Mouse (Mus musculus) forebrain, embryonic 16.5 days (tissue): ENCODE measurements around the gene Psg27. TPM values are rescaled to one million over a fixed set of nuclear protein-coding genes. Genes with fewer than 3 reads are reported as not detected.
"Not testable (repeated sequence)": the region's sequence is repeated elsewhere in the genome, so short reads cannot be mapped to it uniquely, and the experiment has no call there.

Source experiments
- ATAC-seq: fragments of 200-750 bp; cut with Nextera tagmentation; 2 replicates; pipeline ENCODE4 v1.8.0; 2017; ENCODE audit warnings: mild to moderate bottlenecking, moderate library complexity
- H3K27ac ChIP-seq: fragments of 300-500 bp; sonication (generic); 2 replicates; pipeline ENCODE4 v1.5.1; 2014; ENCODE audit warnings: low read length, control low read depth
- H3K27me3 ChIP-seq: fragments of 300-500 bp; sonication (generic); replicated peaks from 2 replicates; pipeline ENCODE4 v1.6.1; 2014; ENCODE audit warnings: low read length; ENCODE audit not compliant: control insufficient read depth, insufficient read depth
- H3K36me3 ChIP-seq: fragments of 300-500 bp; sonication (generic); 2 replicates; pipeline ENCODE4 v1.6.1; 2014; ENCODE audit not compliant: control insufficient read depth, insufficient read depth
- H3K4me1 ChIP-seq: fragments of 300-500 bp; sonication (generic); replicated peaks from 2 replicates; pipeline ENCODE4 v1.6.1; 2014; ENCODE audit warnings: low read length; ENCODE audit not compliant: control insufficient read depth, insufficient read depth
- H3K4me2 ChIP-seq: fragments of 300-500 bp; sonication (generic); 2 replicates; pipeline ENCODE4 v1.6.1; 2014; ENCODE audit warnings: mild to moderate bottlenecking, low read length, control low read depth
- H3K4me3 ChIP-seq: fragments of 300-500 bp; sonication (generic); replicated peaks from 2 replicates; pipeline ENCODE4 v1.5.1; 2014; ENCODE audit warnings: mild to moderate bottlenecking, low read length, control low read depth
- H3K9ac ChIP-seq: fragments of 300-500 bp; sonication (generic); replicated peaks from 2 replicates; pipeline ENCODE4 v1.6.1; 2014; ENCODE audit warnings: low read depth, low read length, control low read depth
- H3K9me3 ChIP-seq: fragments of 300-500 bp; sonication (generic); 2 replicates; pipeline ENCODE4 v1.6.1; 2016; ENCODE audit warnings: low read length; ENCODE audit not compliant: control insufficient read depth
- WGBS: fragments of 180-500 bp; shearing (Covaris S2); extraction: QIAGEN DNeasy Blood & Tissue Kit; methylation state at CpG from one replicate; pipeline ENCODE4 v1.1.7; 2014; 5-methylcytosine and 5-hydroxymethylcytosine counted together
- polyA plus RNA-seq: library from polyadenylated mRNA; unstranded; fragments of >200 nt; fragmentation: Nextera tagmentation; extraction: Ambion mirVana; gene quantifications from 2 replicates; pipeline ENCODE4 v1.2.1, GENCODE M21; 2015

Psg27 gene
- polyA plus RNA-seq: not detected in 2 replicates

DNA sequence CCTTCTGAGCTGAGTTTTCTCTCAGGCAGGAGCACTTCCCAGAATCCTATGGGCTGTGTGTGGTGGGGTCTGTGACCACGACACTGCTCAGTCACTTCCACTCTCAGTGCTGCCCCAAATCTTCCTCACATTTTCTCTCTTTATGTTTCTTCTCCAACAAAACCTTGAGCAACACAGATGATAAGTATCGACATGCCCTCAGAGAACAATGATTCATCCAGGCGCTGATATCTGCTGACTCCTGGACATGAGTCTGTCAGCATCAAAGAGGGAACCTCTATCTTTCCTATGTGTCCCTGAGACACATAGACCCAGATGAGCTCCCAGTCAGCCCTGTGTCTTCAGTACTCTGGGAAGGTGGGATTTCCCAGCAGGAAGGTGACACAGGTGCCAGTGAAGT lies at the start of gene Psg27:
Gene Psg27, minus strand, starts transcription at position 101 of the 400 bp plus-strand sequence.
- WGBS: 86% methylated on average over 3 of the region's 3 CpGs
- no peak for ATAC-seq

DNA sequence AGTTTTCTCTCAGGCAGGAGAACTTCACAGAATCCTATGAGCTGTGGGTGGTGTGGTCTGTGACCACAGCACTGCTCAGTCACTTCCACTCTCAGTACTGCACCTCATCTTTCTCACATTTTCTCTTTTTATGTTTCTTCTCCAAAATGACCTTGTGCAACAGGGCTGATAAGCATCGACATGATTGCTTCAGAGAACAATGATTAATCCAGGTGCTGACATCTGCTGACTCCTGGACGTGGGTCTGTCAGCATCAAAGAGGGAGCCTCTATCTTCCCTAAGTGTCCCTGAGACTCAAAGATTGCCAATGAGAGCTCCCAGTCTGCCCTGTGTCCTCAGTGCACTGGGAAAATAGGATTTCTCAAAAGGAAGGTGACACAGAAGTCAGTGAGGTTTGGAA lies 49.3 kb upstream of the Psg27 start, which contains the start of gene Psg23:
Gene Psg23, minus strand, starts transcription at position 101 of the 400 bp plus-strand sequence.
- WGBS: 80% methylated on average over 1 of the region's 2 CpGs
- not testable (repeated sequence) for H3K4me1 ChIP-seq, H3K36me3 ChIP-seq, H3K9ac ChIP-seq, H3K27me3 ChIP-seq, ATAC-seq, H3K4me3 ChIP-seq, H3K4me2 ChIP-seq, H3K27ac ChIP-seq, H3K9me3 ChIP-seq

More for the DNA sequence above, at the start of gene Psg27:
- Histone ChIP-seq H3K27ac (no peak within 1 kb of the TSS), H3K4me3 (no peak within 1 kb of the TSS), H3K4me1 (no peaks in the 10 kb centered on the region), H3K9ac (no peak within 1 kb of the TSS), H3K9me3 (no peaks in the 10 kb centered on the region), H3K36me3 (no peaks in the 10 kb centered on the region), H3K4me2 (no peak within 1 kb of the TSS), H3K27me3 (no peaks in the 10 kb centered on the region)

DNA sequence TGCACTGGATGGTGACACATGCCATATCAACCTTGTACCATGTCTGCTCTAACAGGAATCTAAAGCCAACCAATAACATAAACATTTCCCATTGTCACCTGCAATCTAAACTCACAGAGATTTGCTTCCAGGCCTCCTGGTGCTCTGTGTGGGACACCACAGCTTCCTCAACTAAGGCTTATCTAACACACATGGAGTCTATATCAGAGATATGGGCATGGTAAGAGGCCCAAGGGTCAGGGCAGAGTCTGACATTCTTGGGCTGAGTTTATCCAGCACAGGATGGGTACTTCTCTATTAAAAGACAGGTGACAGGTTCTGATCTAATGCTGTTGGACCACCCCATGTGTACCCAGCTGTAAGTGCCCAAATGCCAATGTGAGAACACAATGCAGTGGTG lies 7.3 kb downstream of the Psg27 start:
- Histone ChIP-seq H3K4me2 (no peak overlapping the region), H3K36me3 (no peaks in the 10 kb centered on the region), H3K9ac (no peak overlapping the region), H3K9me3 (no peaks in the 10 kb centered on the region), H3K27me3 (no peaks in the 10 kb centered on the region), H3K4me1 (no peaks in the 10 kb centered on the region), H3K27ac (no peak overlapping the region), H3K4me3 (no peak overlapping the region)
- no peak for ATAC-seq

DNA sequence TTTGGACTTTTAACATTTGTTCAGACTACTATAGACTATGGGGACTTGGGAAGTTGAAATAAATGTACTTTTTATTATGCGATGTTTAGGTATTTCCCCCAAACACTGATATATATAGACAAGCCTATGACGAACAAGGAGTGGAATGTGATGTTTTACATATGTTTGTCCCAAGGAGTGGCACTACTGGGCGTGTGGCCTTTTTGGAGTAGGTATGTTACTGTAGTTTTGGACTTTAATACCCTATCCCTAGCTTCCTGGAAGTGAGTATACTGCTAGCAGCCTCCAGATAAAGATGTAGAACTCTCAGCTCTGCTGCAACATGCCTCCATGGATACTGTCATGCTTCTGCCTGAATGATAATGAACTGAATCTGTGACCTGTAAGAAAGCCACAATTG lies 11.4 kb downstream of the Psg27 start:
- H3K36me3 ChIP-seq, ATAC-seq, H3K9me3 ChIP-seq, H3K4me1 ChIP-seq, H3K27me3 ChIP-seq, H3K4me3 ChIP-seq, H3K4me2 ChIP-seq, H3K9ac ChIP-seq, H3K27ac ChIP-seq: not testable (repeated sequence)
- 78% methylated on average over 3 of the region's 3 CpGs for WGBS

DNA sequence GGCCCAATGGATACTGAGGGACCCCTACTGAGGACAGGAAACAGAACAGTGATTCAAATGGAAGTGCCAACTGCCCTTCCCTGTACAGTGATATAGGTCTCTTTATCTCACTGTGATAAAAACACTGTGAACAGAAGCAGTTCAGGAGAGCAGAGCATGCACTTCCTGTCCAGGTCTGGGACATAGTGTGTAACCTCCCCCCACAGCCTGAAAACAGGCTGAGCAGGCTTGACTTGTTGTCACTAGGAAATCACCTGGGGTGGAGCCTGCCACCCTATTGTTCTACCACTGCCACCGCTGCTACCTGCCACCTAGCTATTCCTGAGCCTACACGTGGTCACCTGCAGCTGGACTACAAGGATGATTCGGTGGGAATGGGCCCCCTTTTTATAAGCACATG lies 33.7 kb downstream of the Psg27 start:
- WGBS: 53% methylated on average over 3 of the region's 3 CpGs
- Histone ChIP-seq H3K4me1 (no peaks in the 10 kb centered on the region), H3K27me3 (no peaks in the 10 kb centered on the region), H3K4me3 (no peak overlapping the region), H3K4me2 (no peak overlapping the region), H3K27ac (no peak overlapping the region), H3K9ac (no peak overlapping the region), H3K36me3 (no peaks in the 10 kb centered on the region), H3K9me3 (no peaks in the 10 kb centered on the region)
- no peak for ATAC-seq

DNA sequence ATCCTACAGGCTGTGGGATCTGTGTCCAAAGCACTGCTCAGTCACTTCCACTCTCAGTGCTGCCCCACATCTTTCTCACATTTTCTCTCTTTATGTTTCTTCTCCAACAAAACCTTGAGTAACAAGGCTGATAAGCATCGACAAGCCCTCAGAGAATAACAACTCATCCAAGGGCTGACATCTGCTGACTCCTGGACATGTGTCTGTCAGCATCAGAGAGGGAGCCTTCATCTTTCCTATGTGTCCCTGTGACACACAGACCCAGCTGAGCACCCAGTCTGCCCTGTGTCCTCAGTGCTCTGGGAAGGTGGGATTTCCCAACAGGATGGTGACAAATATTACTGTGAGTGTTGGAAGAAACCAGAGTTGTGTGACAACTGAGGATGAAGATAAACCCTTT lies 34.9 kb downstream of the Psg27 start, which contains the start of gene Psg25:
Gene Psg25, minus strand, starts transcription at position 101 of the 400 bp plus-strand sequence.
- ATAC-seq: no peak
- H3K9ac ChIP-seq: no peak within 1 kb of the TSS
- 94% methylated on average over 1 of the region's 1 CpGs for WGBS
- no peaks in the 10 kb centered on the region for H3K36me3 ChIP-seq
- H3K27ac ChIP-seq: no peak within 1 kb of the TSS
- H3K4me2 ChIP-seq: no peak within 1 kb of the TSS
- no peaks in the 10 kb centered on the region for H3K4me1 ChIP-seq
- H3K9me3 ChIP-seq: no peaks in the 10 kb centered on the region
- no peaks in the 10 kb centered on the region for H3K27me3 ChIP-seq
- H3K4me3 ChIP-seq: no peak within 1 kb of the TSS

DNA sequence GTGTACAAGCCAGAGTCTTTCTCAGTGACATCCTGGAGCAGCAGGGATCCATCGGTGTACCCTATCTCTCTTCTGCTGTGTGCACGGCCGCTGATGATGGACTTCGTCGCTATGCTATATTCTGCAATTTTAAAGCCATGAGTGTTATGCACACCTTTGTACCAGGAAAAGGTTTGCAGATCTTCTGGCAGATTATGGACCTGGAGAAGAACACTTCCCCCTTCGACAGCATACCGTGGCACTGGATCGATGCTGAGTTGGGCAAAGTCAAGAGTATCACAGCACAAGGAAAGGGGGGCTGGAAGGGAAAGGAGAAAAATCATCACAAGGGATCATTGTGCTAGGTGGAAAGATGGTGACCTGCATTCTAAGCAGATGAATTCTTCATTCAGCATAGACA lies 42.4 kb downstream of the Psg27 start:
- WGBS: 96% methylated on average over 8 of the region's 8 CpGs
- ATAC-seq: no peak
- no peaks in the 10 kb centered on the region for H3K27me3 ChIP-seq

DNA sequence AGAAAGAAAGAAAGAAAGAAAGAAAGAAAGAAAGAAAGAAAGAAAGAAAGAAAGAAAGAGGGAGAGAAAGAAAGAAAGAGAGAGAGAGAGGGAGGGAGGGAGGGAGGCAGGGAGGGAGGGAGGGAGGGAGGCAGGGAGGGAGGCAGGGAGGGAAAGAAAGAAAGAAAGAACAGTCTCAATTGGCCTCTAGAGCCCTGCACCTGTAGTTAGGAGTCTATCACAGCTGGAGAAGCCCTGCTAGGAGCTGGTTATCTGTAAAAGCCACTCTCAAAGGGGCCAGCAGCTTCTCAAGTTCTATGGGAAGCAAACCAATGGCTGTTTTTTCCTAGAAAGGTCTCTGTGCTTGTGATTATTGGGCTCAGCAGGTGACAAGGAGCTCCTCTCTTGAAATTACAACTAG lies 54.3 kb downstream of the Psg27 start:
- not testable (repeated sequence) for ATAC-seq, H3K36me3 ChIP-seq, H3K27me3 ChIP-seq, H3K9ac ChIP-seq, H3K27ac ChIP-seq, H3K4me2 ChIP-seq, H3K4me1 ChIP-seq, H3K4me3 ChIP-seq, H3K9me3 ChIP-seq

More for the DNA sequence above, 42.4 kb downstream of the Psg27 start:
- Histone ChIP-seq H3K27ac (no peak overlapping the region), H3K9ac (no peak overlapping the region), H3K4me2 (no peak overlapping the region), H3K36me3 (no peaks in the 10 kb centered on the region), H3K4me3 (no peak overlapping the region), H3K4me1 (no peaks in the 10 kb centered on the region), H3K9me3 (0 out of 2 replicates have a peak, but pooled peaks cover 2% of the 10 kb centered on the region)

DNA sequence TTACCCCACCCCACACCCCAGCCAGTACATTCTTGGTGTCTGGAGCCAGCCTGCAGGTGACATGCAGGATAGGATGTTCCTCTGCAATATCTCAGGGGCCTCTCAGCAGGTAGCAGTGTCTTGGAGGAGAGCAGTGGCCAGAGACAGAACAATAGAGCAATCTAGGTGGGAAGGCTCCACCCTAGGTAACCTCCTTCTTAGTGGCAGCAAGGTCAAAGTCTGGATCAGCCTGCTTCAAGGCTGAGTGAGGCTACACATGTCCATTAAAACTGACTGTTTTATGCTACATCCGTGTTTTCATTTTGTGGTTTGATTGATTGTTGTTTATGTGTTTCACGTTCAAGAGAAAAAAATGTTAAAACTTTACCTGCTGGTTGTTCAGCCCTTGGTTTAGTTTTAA lies 54.7 kb downstream of the Psg27 start:
- not testable (repeated sequence) for H3K27ac ChIP-seq

DNA sequence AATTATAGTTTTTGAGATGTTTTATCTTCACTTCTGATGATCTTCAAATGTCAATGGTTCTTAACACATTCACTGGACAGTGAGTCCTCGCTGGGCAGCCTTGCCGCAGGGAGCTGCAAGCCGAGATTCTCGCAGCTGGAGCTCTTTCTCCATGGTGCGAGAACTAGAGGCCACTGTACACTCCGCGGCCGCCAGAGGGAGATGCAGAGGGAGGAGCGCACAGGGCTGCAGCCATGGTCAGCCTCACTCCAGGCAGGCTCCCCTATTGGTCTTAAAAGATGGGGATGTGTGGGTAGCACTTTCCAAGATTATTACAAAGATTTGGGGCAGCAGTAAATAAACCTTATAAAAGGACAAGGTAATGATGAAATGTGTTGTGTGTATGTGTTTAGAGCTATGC lies 55.6 kb downstream of the Psg27 start:
- no peak overlapping the region for H3K4me2 ChIP-seq
- H3K9ac ChIP-seq: no peak overlapping the region
- no peak overlapping the region for H3K4me3 ChIP-seq
- no peaks in the 10 kb centered on the region for H3K4me1 ChIP-seq
- 20% methylated on average over 9 of the region's 9 CpGs for WGBS
- no peaks in the 10 kb centered on the region for H3K36me3 ChIP-seq
- no peaks in the 10 kb centered on the region for H3K9me3 ChIP-seq
- no peak overlapping the region for H3K27ac ChIP-seq
- no peaks in the 10 kb centered on the region for H3K27me3 ChIP-seq
- no peak for ATAC-seq

More for the DNA sequence above, 54.7 kb downstream of the Psg27 start:
- H3K27me3 ChIP-seq, ATAC-seq, H3K4me3 ChIP-seq, H3K4me2 ChIP-seq, H3K4me1 ChIP-seq, H3K36me3 ChIP-seq, H3K9me3 ChIP-seq, H3K9ac ChIP-seq: not testable (repeated sequence)
- WGBS: 67% methylated on average over 2 of the region's 2 CpGs
